Mouse (Mus musculus) thymus, adult 2 months (tissue): ENCODE data around the gene Zfp868.

ENCODE experiments used
- CTCF ChIP-seq: fragments of 200-500 bp; IDR thresholded peaks from 2 replicates; pipeline ENCODE4 v1.5.1; 2012; ENCODE audit warnings: mild to moderate bottlenecking, control low read depth, low read length, moderate library complexity, borderline replicate concordance; ENCODE audit not compliant: control insufficient read depth, poor library complexity, insufficient read depth; ENCODE audit errors: extremely low read depth
- POLR2A ChIP-seq: fragments of 200-500 bp; IDR thresholded peaks from 2 replicates; pipeline ENCODE4 v1.6.1; 2012; ENCODE audit warnings: mild to moderate bottlenecking, low read length, control low read depth, moderate library complexity; ENCODE audit not compliant: control insufficient read depth, poor library complexity, insufficient read depth; ENCODE audit errors: extremely low read depth

- TF ChIP-seq CTCF (no peak), POLR2A (no peak)
Measured at GRCm38 (mm10) chr8:69584611-69585202, 40.6 kb downstream of the Zfp868 start.
